Mouse (Mus musculus) ES-E14 (cell line): ENCODE data around the gene Prdm10. TPM values are rescaled to one million over a fixed set of nuclear protein-coding genes. Genes with fewer than 3 reads are reported as not detected.

Experiments
- DNase-seq: peaks from one replicate; pipeline ENCODE4 v3.0.0-alpha.2; 2013; ENCODE audit warnings: low read depth, low spot score
- H3K27ac ChIP-seq: 2 replicates; pipeline ENCODE4 v1.5.1; 2012; ENCODE audit warnings: low read depth, mild to moderate bottlenecking, low read length, moderate library complexity, mixed read lengths; ENCODE audit not compliant: poor library complexity, insufficient read depth, severe bottlenecking
- H3K36me3 ChIP-seq: 2 replicates; pipeline ENCODE4 v1.6.1; 2012; ENCODE audit warnings: mild to moderate bottlenecking, low read length, moderate library complexity, mixed read lengths; ENCODE audit not compliant: control insufficient read depth, poor library complexity, insufficient read depth, severe bottlenecking
- H3K4me1 ChIP-seq, 2 experiments: fragments of 150-350 bp in 1 of 2; sonication (generic) in 1 of 2; 2 replicates each; pipeline ENCODE4 v1.6.1; 2012; ENCODE audit warnings: low read length in 2 of 2, mild to moderate bottlenecking in 1 of 2, mixed read lengths in 1 of 2; ENCODE audit not compliant: control insufficient read depth in 2 of 2, insufficient read depth in 2 of 2, poor library complexity in 1 of 2
- H3K4me3 ChIP-seq, 2 experiments: fragments of 150-350 bp in 1 of 2; sonication (generic) in 1 of 2; 2 replicates each; pipeline ENCODE4 v1.5.1; 2012; ENCODE audit warnings: low read length in 2 of 2, low read depth in 1 of 2, mild to moderate bottlenecking in 1 of 2, mixed read lengths in 1 of 2; ENCODE audit not compliant: insufficient read depth in 1 of 2, poor library complexity in 1 of 2, severe bottlenecking in 1 of 2
- H3K9ac ChIP-seq: 2 replicates; pipeline ENCODE4 v1.6.1; 2012; ENCODE audit warnings: low read depth, mild to moderate bottlenecking, low read length, mixed read lengths; ENCODE audit not compliant: poor library complexity, insufficient read depth, severe bottlenecking
- H3K9me3 ChIP-seq: fragments of 150-350 bp; sonication (generic); 2 replicates; pipeline ENCODE4 v1.6.1; 2012; ENCODE audit warnings: low read depth, mild to moderate bottlenecking, low read length; ENCODE audit not compliant: control insufficient read depth, insufficient read depth
- CHD2 ChIP-seq: IDR thresholded peaks from 2 replicates; pipeline ENCODE4 v1.6.1; 2014; ENCODE audit warnings: mild to moderate bottlenecking, low read depth, low read length, inconsistent platforms
- HCFC1 ChIP-seq: IDR thresholded peaks from 2 replicates; pipeline ENCODE4 v1.6.1; 2012; ENCODE audit warnings: low read length, inconsistent platforms, borderline replicate concordance; ENCODE audit not compliant: insufficient read depth
- MAFK ChIP-seq: IDR thresholded peaks from 2 replicates; pipeline ENCODE4 v1.6.1; 2014; ENCODE audit warnings: mild to moderate bottlenecking, low read depth, low read length, inconsistent platforms; ENCODE audit not compliant: insufficient read depth
- ZC3H11A ChIP-seq: IDR thresholded peaks from 2 replicates; pipeline ENCODE4 v1.6.1; 2012; ENCODE audit warnings: low read depth, mild to moderate bottlenecking, inconsistent platforms, low read length, borderline replicate concordance
- ZNF384 ChIP-seq: IDR thresholded peaks from 2 replicates; pipeline ENCODE4 v1.6.1; 2012; ENCODE audit warnings: low read depth, low read length, inconsistent platforms
- in situ Hi-C, 2 experiments: fragments of 600-800 bp; cut with MboI; formaldehyde crosslinking; loops; one replicate each; pipeline ENCODE4 v1.15.1; 2025; ENCODE audit warnings: low sequenced_read_pairs in 2 of 2, inconsistent platforms in 1 of 2; ENCODE audit not compliant: unreplicated experiment in 2 of 2
- total RNA-seq: library from RNA; depleted of rRNA; stranded (reverse); fragments of 300-350 nt; gene quantifications from 2 replicates; pipeline ENCODE4 v1.2.3, GENCODE M21; 2012

The Prdm10 gene
- total RNA-seq, 1 experiment: 10.5 TPM

GRCm38 (mm10) chr9:31301526-31302311, 21.4 kb downstream of the Prdm10 start:
- Histone ChIP-seq H3K4me3 (no peak overlapping the region), H3K9me3 (no peaks in the 10 kb centered on the region), H3K4me1 (peaks cover 0 to 3% of the 10 kb centered on the region in 2 experiments; a peak in 1 of 4 replicates), H3K9ac (no peak overlapping the region), H3K36me3 (no peaks in the 10 kb centered on the region), H3K27ac (no peak overlapping the region)
- in situ Hi-C loops: no loop called here
- TF ChIP-seq ZC3H11A: no peak
- TF ChIP-seq HCFC1: no peak
- no peak for TF ChIP-seq ZNF384
- no peak for TF ChIP-seq CHD2
- no peak for TF ChIP-seq MAFK
- no peak for DNase-seq

GRCm38 (mm10) chr9:31304358-31304757, 24.0 kb downstream of the Prdm10 start:
- H3K9me3 ChIP-seq: no peaks in the 10 kb centered on the region
- no peaks in the 10 kb centered on the region for H3K36me3 ChIP-seq
- TF ChIP-seq CHD2 (no peak), HCFC1 (no peak), ZNF384 (no peak), ZC3H11A (no peak), MAFK (no peak)
- H3K4me3 ChIP-seq: no peak overlapping the region
- no peak overlapping the region for H3K27ac ChIP-seq
- no peak overlapping the region for H3K9ac ChIP-seq
- no peak for DNase-seq
- peaks cover 0 to 5% of the 10 kb centered on the region in 2 experiments; a peak in 1 of 4 replicates for H3K4me1 ChIP-seq
- in situ Hi-C loops: no loop called here

GRCm38 (mm10) chr9:31305117-31305516, 24.8 kb downstream of the Prdm10 start:
- TF ChIP-seq ZC3H11A: no peak
- TF ChIP-seq ZNF384: no peak
- TF ChIP-seq HCFC1: no peak
- TF ChIP-seq MAFK: no peak
- no peak for TF ChIP-seq CHD2
- H3K9ac ChIP-seq: no peak overlapping the region
- in situ Hi-C loops: no loop called here

GRCm38 (mm10) chr9:31305807-31306206, 25.5 kb downstream of the Prdm10 start:
- peaks cover 0 to 5% of the 10 kb centered on the region in 2 experiments; a peak in 1 of 4 replicates for H3K4me1 ChIP-seq
- H3K9me3 ChIP-seq: no peaks in the 10 kb centered on the region
- no peaks in the 10 kb centered on the region for H3K36me3 ChIP-seq
- H3K27ac ChIP-seq: no peak overlapping the region
- in situ Hi-C loops: no loop called here
- no peak overlapping the region for H3K9ac ChIP-seq
- no peak for TF ChIP-seq ZC3H11A
- no peak for TF ChIP-seq HCFC1
- TF ChIP-seq CHD2: no peak
- no peak for TF ChIP-seq ZNF384
- no peak for TF ChIP-seq MAFK
- no peak overlapping the region for H3K4me3 ChIP-seq
- DNase-seq: no peak

More at GRCm38 (mm10) chr9:31305117-31305516, 24.8 kb downstream of the Prdm10 start:
- Histone ChIP-seq H3K4me1 (peaks cover 0 to 5% of the 10 kb centered on the region in 2 experiments; a peak in 1 of 4 replicates), H3K4me3 (no peak overlapping the region), H3K27ac (no peak overlapping the region), H3K36me3 (no peaks in the 10 kb centered on the region), H3K9me3 (no peaks in the 10 kb centered on the region)
- DNase-seq: no peak
